Mouse (Mus musculus): ENCODE results near the gene Gtf3a. TPM values are rescaled to one million over a fixed set of nuclear protein-coding genes. Genes with fewer than 3 reads are reported as not detected.
"Not testable (repeated sequence)": the region's sequence is repeated elsewhere in the genome, so short reads cannot be mapped to it uniquely, and the experiment has no call there.

Gene Gtf3a
- polyA plus RNA-seq, 1 experiment from 2014 or later = 114 TPM

DNA sequence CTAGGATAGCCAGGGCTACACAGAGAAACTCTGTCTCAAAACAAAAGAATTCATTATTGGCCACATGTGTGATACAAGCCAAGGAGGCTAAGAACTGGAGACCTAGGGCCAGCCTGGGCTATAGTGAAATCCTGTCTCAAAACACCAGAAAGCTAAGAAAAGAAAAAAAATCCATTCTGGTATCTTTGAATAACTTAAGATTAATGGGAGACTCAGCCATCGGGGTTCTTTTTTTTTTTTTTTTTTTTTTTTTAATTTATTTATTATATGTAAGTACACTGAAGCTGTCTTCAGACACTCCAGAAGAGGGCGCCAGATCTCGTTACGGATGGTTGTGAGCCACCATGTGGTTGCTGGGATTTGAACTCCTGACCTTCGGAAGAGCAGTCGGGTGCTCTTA lies 31.1 kb upstream of the Gtf3a start:
- not testable (repeated sequence) for H3K4me2 ChIP-seq; H3K9ac ChIP-seq; H3K4me3 ChIP-seq (replicated peaks); H3K36me3 ChIP-seq (replicated peaks); H3K9me3 ChIP-seq; H3K27ac ChIP-seq; ATAC-seq (ENCODE audit: low FRiP score)
- H3K4me1 ChIP-seq = peaks cover 15% of the 10 kb centered on the region
- H3K27me3 ChIP-seq = peaks cover 42% of the 10 kb centered on the region; the same call in 1 of the 2 replicates
- 88% methylated on average over 6 of the region's 6 CpGs for WGBS

DNA sequence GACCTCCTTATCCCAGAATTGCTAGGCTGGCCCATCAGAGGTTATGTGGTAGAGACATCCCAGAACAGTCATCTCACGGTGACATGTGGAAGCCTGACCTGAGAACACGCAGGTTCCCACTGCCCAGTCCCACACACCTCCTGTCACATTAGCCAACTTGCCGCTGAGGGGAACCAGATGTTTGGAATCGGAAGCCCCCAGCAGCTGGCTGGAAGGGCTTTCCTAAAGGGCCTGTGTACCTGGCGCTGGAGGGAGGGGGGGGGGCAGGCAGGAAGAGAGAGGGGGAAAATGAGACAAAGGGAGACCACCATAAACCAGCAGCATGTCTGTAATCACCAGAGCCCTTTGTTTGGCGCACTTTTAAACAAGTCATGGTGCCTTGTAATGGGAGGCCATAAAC lies 28.6 kb upstream of the Gtf3a start:
- Histone ChIP-seq H3K9me3 (no peaks in the 10 kb centered on the region), H3K4me2 (peak overlapping the region; percentile 55), H3K27ac (no peak overlapping the region), H3K9ac (no peak overlapping the region), H3K4me1 (peaks cover 15% of the 10 kb centered on the region), H3K27me3 (peaks cover 27% of the 10 kb centered on the region; the same call in 1 of the 2 replicates), H3K36me3 (replicated peaks) (no peaks in the 10 kb centered on the region), H3K4me3 (replicated peaks) (no peak overlapping the region)
- WGBS = 28% methylated on average over 6 of the region's 6 CpGs
- no peak for ATAC-seq (ENCODE audit: low FRiP score)

DNA sequence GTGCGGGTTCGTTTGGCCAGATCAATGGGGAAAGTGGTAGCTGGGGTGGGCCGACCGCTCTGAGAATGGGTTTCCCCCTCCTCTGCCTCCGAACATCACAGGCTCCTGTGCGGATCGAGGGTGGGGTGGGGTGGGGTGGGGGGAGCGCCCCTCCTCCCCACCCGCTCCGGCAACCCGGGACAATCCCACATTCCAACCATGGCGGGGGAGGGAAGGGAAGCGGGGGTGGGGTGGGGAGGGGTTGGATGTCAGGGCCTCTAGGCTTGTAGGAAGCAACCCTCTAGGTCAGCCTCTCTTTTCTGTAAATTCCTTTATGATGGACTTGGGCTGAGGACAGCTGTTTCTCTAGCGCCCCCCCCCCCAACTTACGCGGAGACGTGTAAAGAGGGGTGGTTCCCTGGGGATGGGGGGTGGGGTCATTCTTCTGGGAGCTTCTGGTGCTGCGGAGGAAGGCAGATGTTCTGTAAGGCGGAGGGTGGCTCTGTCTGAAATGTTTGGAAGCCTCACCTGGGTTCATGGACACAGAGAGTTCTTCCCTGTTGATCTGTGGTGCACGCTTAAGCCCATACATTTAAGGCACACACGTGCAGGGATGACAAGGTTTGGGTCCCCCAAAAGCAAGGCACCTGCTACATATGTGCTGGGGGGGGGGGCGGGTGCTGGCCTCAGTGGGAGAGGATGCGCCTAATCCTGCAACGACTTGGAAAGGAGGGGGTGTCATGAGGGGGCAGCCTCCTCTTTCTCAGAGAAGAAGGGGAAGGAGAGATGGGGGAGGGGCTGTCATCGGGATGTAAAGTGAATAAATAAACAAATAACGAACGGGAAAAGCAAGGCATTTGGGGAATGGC lies 27.9 kb upstream of the Gtf3a start:
- Histone ChIP-seq H3K4me2 (peak overlapping the region; percentile 55), H3K9me3 (no peaks in the 10 kb centered on the region), H3K27ac (no peak overlapping the region), H3K36me3 (replicated peaks) (no peaks in the 10 kb centered on the region), H3K9ac (0 out of 2 replicates have a peak overlapping the region, but pooled peaks have one; percentile 33), H3K27me3 (peaks cover 27% of the 10 kb centered on the region; the same call in 1 of the 2 replicates), H3K4me1 (peaks cover 15% of the 10 kb centered on the region), H3K4me3 (replicated peaks) (peak overlapping the region; percentile 29)
- 7% methylated on average over 24 of the region's 27 CpGs for WGBS
- peak; percentile 60; the same call in 1 of the 2 replicates for ATAC-seq (ENCODE audit: low FRiP score)

DNA sequence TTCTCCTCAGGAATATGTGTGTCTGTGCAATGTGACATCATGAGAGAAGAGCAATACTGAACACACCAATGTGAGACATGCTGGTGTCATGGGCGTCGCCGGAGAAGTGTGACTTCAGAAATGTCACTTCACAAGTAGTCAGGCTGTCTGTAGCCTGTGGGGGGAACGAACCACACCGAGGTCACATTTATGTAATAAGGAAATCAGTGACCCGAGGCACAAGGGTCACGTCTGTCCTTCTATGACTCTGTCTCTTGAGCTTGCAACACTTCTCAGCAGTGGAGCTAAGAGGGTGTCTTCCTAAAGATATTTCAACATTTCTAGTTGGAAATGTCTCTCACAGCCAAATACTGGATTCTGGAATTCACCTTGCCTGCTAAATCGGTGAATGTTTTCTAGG lies 27.2 kb upstream of the Gtf3a start:
- 59% methylated on average over 8 of the region's 8 CpGs for WGBS
- Histone ChIP-seq H3K4me3 (replicated peaks) (no peak overlapping the region), H3K4me2 (peak overlapping the region; percentile 55; the same call in 1 of the 2 replicates), H3K9ac (no peak overlapping the region), H3K9me3 (no peaks in the 10 kb centered on the region), H3K36me3 (replicated peaks) (no peaks in the 10 kb centered on the region), H3K27ac (no peak overlapping the region), H3K27me3 (peaks cover 21% of the 10 kb centered on the region; the same call in 1 of the 2 replicates), H3K4me1 (peaks cover 15% of the 10 kb centered on the region)
- ATAC-seq (ENCODE audit: low FRiP score) = no peak

DNA sequence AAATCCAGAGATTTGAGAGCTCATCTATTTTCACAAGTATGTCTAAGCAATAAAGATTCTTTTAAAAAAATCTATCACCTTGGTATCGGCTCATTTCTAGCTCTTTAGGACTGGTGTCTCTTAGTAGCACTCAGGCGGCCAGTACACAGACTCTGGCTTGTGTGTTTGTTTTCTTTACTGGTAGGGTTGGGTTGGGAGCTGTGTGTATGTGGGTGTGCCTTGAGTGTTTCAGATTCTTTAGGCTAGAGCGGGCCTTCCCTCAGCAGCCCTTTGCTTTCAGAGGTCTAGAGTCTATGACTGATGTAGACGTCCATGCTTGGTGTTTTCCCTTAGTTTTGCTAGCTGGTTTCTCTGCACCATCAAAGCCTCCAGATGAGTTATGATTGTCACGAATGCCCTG lies 24.9 kb upstream of the Gtf3a start:
- no peak overlapping the region for H3K9ac ChIP-seq
- no peak overlapping the region for H3K4me2 ChIP-seq
- no peak overlapping the region for H3K4me3 ChIP-seq (replicated peaks)
- H3K9me3 ChIP-seq = no peaks in the 10 kb centered on the region
- H3K27me3 ChIP-seq = peaks cover 20% of the 10 kb centered on the region; the same call in 1 of the 2 replicates
- no peak overlapping the region for H3K27ac ChIP-seq
- ATAC-seq (ENCODE audit: low FRiP score) = no peak
- no peaks in the 10 kb centered on the region for H3K36me3 ChIP-seq (replicated peaks)
- H3K4me1 ChIP-seq = peaks cover 15% of the 10 kb centered on the region
- 81% methylated on average over 5 of the region's 5 CpGs for WGBS

DNA sequence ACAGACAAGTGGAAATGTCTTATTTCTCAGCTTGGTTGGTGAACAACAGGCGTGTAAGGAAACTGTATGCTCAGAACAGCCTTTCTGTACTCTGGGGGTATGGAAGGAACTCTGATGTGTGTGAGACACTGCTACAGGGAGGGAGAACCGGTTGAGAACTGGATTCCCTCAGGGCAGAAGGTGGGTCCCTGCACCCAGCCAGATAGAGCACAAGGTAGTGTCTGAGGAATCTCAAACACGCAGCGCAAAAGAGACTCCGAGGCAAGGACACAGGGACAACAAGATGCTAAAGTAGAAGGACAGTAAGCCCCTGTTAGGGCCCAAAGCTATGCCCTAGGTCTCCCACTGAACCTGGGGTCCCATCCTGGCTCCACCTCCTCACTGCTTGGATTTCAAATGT lies 21.8 kb upstream of the Gtf3a start:
- 78% methylated on average over 5 of the region's 5 CpGs for whole genome bisulfite sequencing
- no peaks in the 10 kb centered on the region for H3K9me3 ChIP-seq
- no peak for ATAC-seq (ENCODE audit: low FRiP score)

DNA sequence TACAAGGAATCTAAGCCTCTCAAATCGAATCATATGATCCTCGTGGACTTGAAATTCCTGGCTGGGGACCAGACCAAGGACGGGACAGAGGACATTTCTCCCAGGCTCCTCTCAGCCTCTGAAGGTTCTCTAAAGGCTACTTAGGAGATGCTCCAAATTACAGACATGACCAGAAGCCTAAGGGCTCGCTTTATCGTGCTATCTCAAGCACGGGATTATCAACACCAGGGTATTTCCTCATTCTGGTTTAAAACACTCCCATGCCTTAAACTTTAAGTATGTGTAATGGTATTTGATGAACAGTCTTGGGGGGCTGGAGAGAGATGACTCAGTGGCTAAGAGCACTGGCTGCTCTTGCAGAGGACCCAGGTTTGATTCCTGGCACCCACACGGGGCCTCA lies 17.0 kb upstream of the Gtf3a start:
- H3K27me3 ChIP-seq = no peaks in the 10 kb centered on the region
- no peak overlapping the region for H3K9ac ChIP-seq
- H3K4me3 ChIP-seq (replicated peaks) = no peak overlapping the region
- 94% methylated on average over 7 of the region's 7 CpGs for WGBS
- no peak overlapping the region for H3K4me2 ChIP-seq
- H3K27ac ChIP-seq = no peak overlapping the region
- no peaks in the 10 kb centered on the region for H3K4me1 ChIP-seq
- ATAC-seq (ENCODE audit: low FRiP score) = no peak
- no peaks in the 10 kb centered on the region for H3K9me3 ChIP-seq
- H3K36me3 ChIP-seq (replicated peaks) = no peaks in the 10 kb centered on the region

More for the DNA sequence above, 21.8 kb upstream of the Gtf3a start:
- Histone ChIP-seq H3K4me2 (no peak overlapping the region), H3K27me3 (no peaks in the 10 kb centered on the region), H3K4me3 (replicated peaks) (no peak overlapping the region), H3K27ac (no peak overlapping the region), H3K9ac (no peak overlapping the region), H3K4me1 (no peaks in the 10 kb centered on the region), H3K36me3 (replicated peaks) (no peaks in the 10 kb centered on the region)

DNA sequence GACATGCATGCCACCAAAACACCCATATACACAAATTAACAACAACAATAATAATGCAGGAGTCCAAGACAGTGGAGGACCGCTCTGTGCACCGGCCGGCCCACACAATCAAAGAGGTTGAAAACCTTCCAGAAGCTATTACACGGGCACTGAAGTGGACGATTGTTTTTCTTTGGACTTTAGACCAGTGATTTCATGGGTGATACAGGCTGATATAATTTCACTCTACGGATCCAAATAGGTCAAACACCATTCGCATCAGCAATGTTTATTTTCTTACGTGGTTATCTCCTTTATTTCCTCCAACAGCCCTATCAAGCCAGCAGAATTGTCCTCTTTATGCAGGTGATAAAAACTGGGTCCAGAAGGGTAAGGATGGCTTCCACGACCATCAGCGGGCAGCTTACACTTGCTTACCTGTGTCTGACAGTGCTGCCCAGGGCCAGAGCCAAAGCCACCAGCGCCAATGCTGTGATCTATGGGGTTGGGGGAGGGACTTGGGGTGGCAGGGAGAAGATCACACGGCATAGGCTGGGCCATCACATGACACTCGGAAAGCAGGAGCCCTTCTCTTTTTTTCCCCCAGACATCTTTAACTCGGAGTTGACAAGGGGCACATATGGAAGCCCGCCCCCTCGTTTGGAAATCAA lies 16.4 kb upstream of the Gtf3a start:
- no peaks in the 10 kb centered on the region for H3K4me1 ChIP-seq
- no peaks in the 10 kb centered on the region for H3K9me3 ChIP-seq
- no peak overlapping the region for H3K4me3 ChIP-seq (replicated peaks)
- H3K27me3 ChIP-seq = no peaks in the 10 kb centered on the region
- no peak for ATAC-seq (ENCODE audit: low FRiP score)
- H3K36me3 ChIP-seq (replicated peaks) = no peaks in the 10 kb centered on the region
- H3K9ac ChIP-seq = no peak overlapping the region
- 82% methylated on average over 16 of the region's 16 CpGs for WGBS
- no peak overlapping the region for H3K27ac ChIP-seq
- no peak overlapping the region for H3K4me2 ChIP-seq

DNA sequence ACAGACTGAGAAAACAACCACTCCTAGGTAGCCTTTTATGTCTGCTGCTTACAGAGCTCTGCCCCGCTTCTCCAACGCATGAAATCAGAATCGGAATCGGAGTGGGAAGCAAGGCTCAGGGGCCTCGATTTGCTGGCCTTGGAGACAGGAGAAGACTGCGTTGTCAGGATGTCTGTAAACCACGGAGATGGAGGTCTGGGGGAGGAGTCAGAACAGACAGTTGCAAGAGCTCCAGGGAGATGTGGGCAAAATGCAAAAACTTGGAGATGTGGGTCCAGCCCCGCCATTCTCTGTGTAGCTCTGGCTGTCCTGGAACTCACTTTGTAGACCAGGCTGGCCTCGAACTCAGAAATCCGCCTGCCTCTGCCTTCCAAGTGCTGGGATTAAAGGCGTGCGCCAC lies 15.0 kb upstream of the Gtf3a start:
- Histone ChIP-seq H3K4me3 (replicated peaks) (no peak overlapping the region), H3K9ac (no peak overlapping the region), H3K4me1 (no peaks in the 10 kb centered on the region), H3K27ac (no peak overlapping the region), H3K27me3 (no peaks in the 10 kb centered on the region), H3K36me3 (replicated peaks) (no peaks in the 10 kb centered on the region), H3K9me3 (no peaks in the 10 kb centered on the region), H3K4me2 (no peak overlapping the region)
- no peak for ATAC-seq (ENCODE audit: low FRiP score)
- 89% methylated on average over 12 of the region's 12 CpGs for WGBS

DNA sequence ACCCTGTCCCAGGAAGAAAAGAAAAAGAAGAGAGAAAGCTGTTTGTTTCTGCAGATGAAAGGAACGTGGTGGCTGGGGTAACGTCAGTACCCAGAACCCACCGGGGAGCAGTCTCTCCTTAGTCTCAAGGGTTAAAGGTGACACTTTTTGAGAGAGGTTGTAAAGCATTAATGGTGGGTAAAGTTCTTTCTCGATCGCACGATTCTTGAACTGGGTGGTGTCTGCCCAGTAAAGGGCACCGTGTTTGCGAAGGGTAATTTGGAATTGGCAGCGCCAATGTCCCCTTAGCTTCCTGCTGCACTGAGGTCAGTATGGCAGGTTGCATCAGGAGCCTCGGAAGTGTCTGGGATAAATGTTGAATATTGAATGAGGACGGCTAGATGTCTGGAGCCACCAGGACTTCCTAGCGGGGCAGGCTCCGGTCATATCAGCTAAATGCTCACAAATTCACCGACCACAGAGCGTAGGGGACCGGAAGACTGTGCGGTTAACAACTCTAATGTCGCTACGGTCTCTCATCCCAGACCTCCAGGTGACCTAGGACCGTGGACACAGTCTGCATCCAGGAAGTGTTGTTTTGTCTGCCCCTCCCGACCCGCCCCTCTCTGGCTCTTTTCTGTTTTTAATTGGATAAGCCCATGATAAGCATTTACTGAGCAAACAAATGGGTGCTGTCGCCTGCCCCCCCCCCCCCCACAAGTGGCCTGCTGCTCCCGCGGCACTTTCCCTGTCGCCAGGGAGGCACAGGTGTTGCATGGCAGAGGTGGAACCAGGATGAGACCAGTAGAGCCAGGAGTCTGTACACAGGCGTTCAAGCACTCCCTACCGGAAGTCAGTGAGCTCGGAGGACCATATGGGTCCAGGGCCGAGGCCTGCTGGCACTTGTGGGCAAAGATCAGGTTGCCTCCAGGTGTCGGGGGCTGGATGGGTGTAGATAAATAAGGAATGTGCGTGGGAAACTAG lies 10.6 kb upstream of the Gtf3a start:
- Histone ChIP-seq H3K4me3 (replicated peaks) (no peak overlapping the region), H3K27me3 (peaks cover 5% of the 10 kb centered on the region), H3K27ac (no peak overlapping the region), H3K36me3 (replicated peaks) (no peaks in the 10 kb centered on the region), H3K4me1 (no peaks in the 10 kb centered on the region), H3K9me3 (0 out of 2 replicates have a peak, but pooled peaks cover 3% of the 10 kb centered on the region), H3K4me2 (no peak overlapping the region), H3K9ac (no peak overlapping the region)
- 88% methylated on average over 32 of the region's 32 CpGs for WGBS
- ATAC-seq (ENCODE audit: low FRiP score) = no peak

DNA sequence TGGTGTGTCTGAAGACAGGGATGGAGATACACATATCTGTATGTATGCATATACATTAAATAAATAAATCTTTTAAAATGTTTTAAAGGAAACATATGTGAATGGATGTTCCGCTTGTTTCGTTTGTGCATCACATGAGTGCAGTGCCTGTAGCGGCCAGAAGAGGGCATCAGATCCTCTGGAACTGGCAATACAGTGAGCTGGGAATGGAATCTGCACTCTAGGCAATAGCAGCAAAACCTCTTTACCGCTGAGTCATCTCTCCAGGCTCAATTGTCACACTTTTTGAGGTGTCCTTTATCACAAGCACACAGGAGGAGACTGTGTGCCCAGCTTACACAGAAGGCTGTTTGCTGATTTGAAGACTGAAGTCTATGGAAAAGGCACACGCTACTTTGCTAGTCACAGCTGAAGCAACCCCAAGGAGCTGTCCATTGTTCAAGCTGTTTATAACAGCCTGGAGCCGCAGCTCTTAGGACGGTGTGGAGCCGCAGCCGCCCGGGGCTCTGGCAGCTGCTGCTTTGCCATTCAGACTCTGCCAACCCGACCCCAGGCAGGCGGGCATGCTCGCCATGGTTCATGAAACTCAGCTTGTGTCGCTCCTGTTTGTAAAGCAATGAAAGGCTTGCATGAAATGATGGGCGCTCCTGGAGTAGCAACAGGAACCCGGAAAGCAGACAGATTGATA lies 9.2 kb upstream of the Gtf3a start:
- Histone ChIP-seq H3K27ac (no peak overlapping the region), H3K27me3 (peaks cover 8% of the 10 kb centered on the region), H3K4me3 (replicated peaks) (no peak overlapping the region), H3K4me1 (no peaks in the 10 kb centered on the region), H3K36me3 (replicated peaks) (no peaks in the 10 kb centered on the region), H3K9ac (no peak overlapping the region), H3K4me2 (no peak overlapping the region), H3K9me3 (0 out of 2 replicates have a peak, but pooled peaks cover 3% of the 10 kb centered on the region)
- WGBS = 79% methylated on average over 16 of the region's 16 CpGs
- no peak for ATAC-seq (ENCODE audit: low FRiP score)
